Mouse (Mus musculus) liver, adult 2 months (tissue): ENCODE measurements at regions not wholly inside any gene's neighbourhood (a gene's known extent, or its start where the extent isn't known, plus 50 kb on each side); places are given as distances from the start of the nearest gene placed in this dataset.
"Not testable (repeated sequence)": the region's sequence is repeated elsewhere in the genome, so short reads cannot be mapped to it uniquely, and the experiment has no call there.

Experiments used
- DNase-seq: peaks from one replicate; pipeline ENCODE4 v3.0.0-alpha.2; 2011; ENCODE audit warnings: low read depth, low spot score; ENCODE audit errors: extremely low read depth
- H3K27ac ChIP-seq: fragments of 200-500 bp; replicated peaks from 2 replicates; pipeline ENCODE4 v1.5.1; 2012; ENCODE audit warnings: low read depth, mild to moderate bottlenecking, control low read depth, inconsistent platforms, low read length; ENCODE audit not compliant: insufficient read depth
- H3K27me3 ChIP-seq: fragments of 200-500 bp; 2 replicates; pipeline ENCODE4 v1.6.1; 2012; ENCODE audit warnings: mild to moderate bottlenecking, moderate library complexity, low read length, inconsistent platforms; ENCODE audit not compliant: control insufficient read depth, insufficient read depth
- H3K36me3 ChIP-seq: fragments of 200-500 bp; 2 replicates; pipeline ENCODE4 v1.6.1; 2012; ENCODE audit warnings: low read length, inconsistent platforms; ENCODE audit not compliant: control insufficient read depth, insufficient read depth
- H3K4me1 ChIP-seq: fragments of 200-500 bp; 2 replicates; pipeline ENCODE4 v1.6.1; 2011; ENCODE audit warnings: low read length; ENCODE audit not compliant: control insufficient read depth, insufficient read depth
- H3K4me3 ChIP-seq: fragments of 200-500 bp; 2 replicates; pipeline ENCODE4 v1.5.1; 2011; ENCODE audit warnings: low read depth, mild to moderate bottlenecking, control low read depth, low read length, moderate library complexity; ENCODE audit not compliant: insufficient read depth
- H3K79me2 ChIP-seq: fragments of 200-500 bp; 2 replicates; pipeline ENCODE4 v1.6.1; 2012; ENCODE audit warnings: inconsistent platforms, mild to moderate bottlenecking, low read length, moderate library complexity; ENCODE audit not compliant: control insufficient read depth, insufficient read depth
- H3K9ac ChIP-seq: fragments of 200-500 bp; 2 replicates; pipeline ENCODE4 v1.6.1; 2012; ENCODE audit warnings: low read depth, mild to moderate bottlenecking, control low read depth, inconsistent platforms, low read length
- CTCF ChIP-seq: fragments of 200-500 bp; IDR thresholded peaks from 2 replicates; pipeline ENCODE4 v1.5.1; 2011; ENCODE audit warnings: low read depth, low read length, control low read depth
- POLR2A ChIP-seq: fragments of 200-500 bp; IDR thresholded peaks from 2 replicates; pipeline ENCODE4 v1.6.1; 2011; ENCODE audit warnings: low read length, control low read depth; ENCODE audit not compliant: insufficient read depth; ENCODE audit errors: extremely low read depth
- WGBS: fragments of 180-500 bp; shearing (Covaris S2); methylation state at CpG from one replicate; pipeline ENCODE4 v1.1.7; 2018; 5-methylcytosine and 5-hydroxymethylcytosine counted together

GRCm38 (mm10) chr17:60966401-60966800 lies 1914.7 kb downstream of the Efna5 start:
- TF ChIP-seq CTCF (no peak), POLR2A (no peak)
- WGBS = 78% methylated on average over 1 of the region's 1 CpGs
- no peak overlapping the region for H3K9ac ChIP-seq

GRCm38 (mm10) chr17:60965660-60966059 lies 1915.5 kb downstream of the Efna5 start:
- Histone ChIP-seq H3K27me3 (no peaks in the 10 kb centered on the region), H3K9ac (no peak overlapping the region), H3K36me3 (no peaks in the 10 kb centered on the region), H3K27ac (no peak overlapping the region), H3K4me1 (no peaks in the 10 kb centered on the region), H3K79me2 (no peaks in the 10 kb centered on the region), H3K4me3 (no peak overlapping the region)
- no peak for DNase-seq
- no peak for TF ChIP-seq CTCF
- no peak for TF ChIP-seq POLR2A
- 77% methylated on average over 2 of the region's 2 CpGs for WGBS

More at GRCm38 (mm10) chr17:60966401-60966800, 1914.7 kb downstream of the Efna5 start:
- H3K27ac ChIP-seq = no peak overlapping the region
- no peaks in the 10 kb centered on the region for H3K4me1 ChIP-seq
- no peaks in the 10 kb centered on the region for H3K79me2 ChIP-seq
- DNase-seq = no peak
- no peaks in the 10 kb centered on the region for H3K27me3 ChIP-seq
- no peak overlapping the region for H3K4me3 ChIP-seq
- no peaks in the 10 kb centered on the region for H3K36me3 ChIP-seq

DNA sequence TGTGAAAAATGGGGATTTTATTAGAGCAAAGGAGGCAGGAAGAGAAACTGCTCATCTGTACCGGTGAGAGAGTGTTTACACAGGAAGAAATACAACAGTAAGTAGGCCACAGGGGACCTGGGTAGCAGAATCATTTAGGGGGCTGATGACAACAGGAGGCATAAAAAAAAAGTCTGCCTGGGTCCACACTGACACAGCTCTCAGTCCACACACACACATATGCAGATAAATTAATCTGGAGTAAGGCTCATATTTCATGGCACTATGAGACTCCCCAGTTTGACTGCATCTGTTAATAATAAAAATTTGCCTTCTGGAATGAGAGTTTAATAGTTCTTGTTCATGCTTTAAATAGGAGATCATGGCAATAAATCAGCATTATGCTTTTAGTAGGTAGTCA lies 1929.7 kb downstream of the Efna5 start:
- Histone ChIP-seq H3K4me1 (no peaks in the 10 kb centered on the region), H3K4me3 (no peak overlapping the region), H3K36me3 (no peaks in the 10 kb centered on the region), H3K9ac (no peak overlapping the region), H3K27me3 (no peaks in the 10 kb centered on the region), H3K27ac (no peak overlapping the region), H3K79me2 (no peaks in the 10 kb centered on the region)
- WGBS = 57% methylated on average over 1 of the region's 1 CpGs
- DNase-seq = no peak
- TF ChIP-seq CTCF (no peak), POLR2A (no peak)

DNA sequence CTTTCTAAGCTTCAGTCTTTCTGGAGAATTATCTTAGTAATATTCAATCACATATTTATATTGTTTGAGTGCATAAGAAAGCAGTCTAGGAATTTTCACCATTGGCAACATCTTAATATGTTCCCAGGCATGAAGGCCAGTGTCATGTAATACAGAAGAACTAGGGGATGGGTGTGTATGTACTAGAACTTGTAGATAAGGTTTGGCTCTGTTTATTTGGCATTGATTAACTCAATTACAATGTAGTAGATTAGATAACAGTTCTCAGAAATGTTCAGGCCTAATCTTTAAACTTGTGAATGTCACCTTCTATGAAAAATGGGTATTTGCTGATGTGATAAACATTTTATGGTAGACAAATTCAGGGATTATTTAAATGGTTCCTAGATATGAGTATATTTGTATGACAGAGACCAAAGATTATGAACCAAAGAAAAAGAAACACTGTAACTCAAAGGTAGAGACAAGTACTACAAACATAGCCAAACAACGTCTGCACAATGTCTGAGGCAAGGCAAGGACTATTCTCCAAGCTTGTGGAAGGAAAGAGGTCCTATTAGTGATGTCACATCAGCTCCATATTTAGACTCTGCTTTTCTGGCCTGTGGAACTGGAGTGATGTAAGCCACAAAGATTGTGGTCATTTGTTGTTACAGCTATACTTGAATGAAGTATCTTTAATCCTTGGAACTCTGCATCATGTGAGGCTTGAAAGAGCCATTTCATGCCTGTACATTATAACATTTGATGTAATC lies 1924.8 kb upstream of the Nudt12 start:
- no peak for TF ChIP-seq POLR2A
- TF ChIP-seq CTCF = no peak
- Histone ChIP-seq H3K4me3 (no peak overlapping the region), H3K79me2 (no peaks in the 10 kb centered on the region), H3K4me1 (no peaks in the 10 kb centered on the region), H3K27ac (no peak overlapping the region), H3K27me3 (no peaks in the 10 kb centered on the region), H3K36me3 (no peaks in the 10 kb centered on the region), H3K9ac (no peak overlapping the region)
- WGBS = 53% methylated on average over 1 of the region's 1 CpGs
- no peak for DNase-seq

- no peaks in the 10 kb centered on the region for H3K27me3 ChIP-seq
- no peaks in the 10 kb centered on the region for H3K36me3 ChIP-seq
- no peaks in the 10 kb centered on the region for H3K79me2 ChIP-seq
- no peak overlapping the region for H3K9ac ChIP-seq
- no peak overlapping the region for H3K4me3 ChIP-seq
- H3K27ac ChIP-seq = no peak overlapping the region
- no peaks in the 10 kb centered on the region for H3K4me1 ChIP-seq
- no peak for TF ChIP-seq POLR2A
- no peak for DNase-seq
Observed at GRCm38 (mm10) chr17:60934223-60934622, 1921.1 kb upstream of the Nudt12 start.

DNA sequence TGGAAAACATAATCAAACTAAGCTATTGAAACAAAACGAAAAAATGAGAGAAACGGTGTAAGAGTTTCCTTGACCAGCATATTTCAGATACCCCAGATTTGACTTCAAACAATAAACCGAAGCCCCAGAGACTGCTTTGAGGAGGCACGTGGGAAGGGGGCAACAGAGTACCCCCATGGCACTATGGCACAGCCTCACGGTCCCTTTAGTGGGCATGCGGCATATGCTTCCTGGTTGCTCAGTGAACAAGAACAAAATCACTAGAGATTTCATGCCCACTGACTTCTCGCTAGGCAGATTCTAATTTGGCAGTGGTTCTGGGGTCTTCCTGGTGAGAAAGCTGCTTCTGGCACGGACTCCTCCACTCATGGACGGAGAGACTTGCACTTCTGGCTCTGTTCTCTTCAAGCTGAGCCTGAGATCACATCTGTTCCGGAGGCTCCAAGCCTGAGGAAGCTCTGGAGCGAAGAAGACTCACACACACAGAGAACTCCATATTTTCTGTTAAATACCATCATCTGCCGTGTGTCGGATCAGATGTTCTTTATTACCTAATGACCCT lies 1912.7 kb upstream of the Nudt12 start:
- TF ChIP-seq CTCF (no peak), POLR2A (no peak)
- H3K4me3 ChIP-seq = no peak overlapping the region
- no peak overlapping the region for H3K27ac ChIP-seq
- WGBS = 90% methylated on average over 13 of the region's 13 CpGs
- DNase-seq = no peak
- H3K9ac ChIP-seq = no peak overlapping the region
- H3K27me3 ChIP-seq = no peaks in the 10 kb centered on the region
- H3K36me3 ChIP-seq = no peaks in the 10 kb centered on the region
- H3K4me1 ChIP-seq = no peaks in the 10 kb centered on the region
- H3K79me2 ChIP-seq = no peaks in the 10 kb centered on the region

DNA sequence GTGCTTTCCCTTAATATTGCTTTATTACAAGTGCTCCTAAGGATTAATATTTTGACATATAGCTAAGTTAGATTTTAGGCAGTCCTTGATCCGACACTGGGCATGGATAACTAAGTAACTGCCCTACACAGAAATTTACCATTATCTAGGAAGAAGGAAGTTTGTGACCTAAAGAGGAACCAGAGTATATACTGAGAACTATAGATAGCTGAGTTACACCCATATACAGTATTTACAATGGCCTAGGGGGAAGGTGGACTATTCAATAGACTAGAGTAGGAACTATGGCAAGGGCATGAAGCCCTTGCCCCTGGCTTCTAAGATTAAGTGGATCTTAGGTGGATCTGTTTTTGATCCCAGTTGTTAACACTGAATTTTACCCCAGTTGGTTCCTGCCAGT lies 1869.5 kb upstream of the Nudt12 start:
- WGBS = 86% methylated on average over 1 of the region's 1 CpGs

More for the DNA sequence above, 1869.5 kb upstream of the Nudt12 start:
- H3K27ac ChIP-seq, H3K27me3 ChIP-seq, H3K36me3 ChIP-seq, H3K4me1 ChIP-seq, H3K4me3 ChIP-seq, H3K9ac ChIP-seq, DNase-seq, H3K79me2 ChIP-seq: not testable (repeated sequence)
